Mouse (Mus musculus) embryonic fibroblast, embryonic 13.5 days (primary cell): ENCODE measurements around the gene 4930452B06Rik. TPM values are rescaled to one million over a fixed set of nuclear protein-coding genes. Genes with fewer than 3 reads are reported as not detected.

Experiments used
- H3K27ac ChIP-seq: 2 replicates; pipeline ENCODE4 v1.5.1; 2012; ENCODE audit warnings: low read length, control low read depth, inconsistent platforms; ENCODE audit not compliant: insufficient read depth
- H3K4me1 ChIP-seq: 2 replicates; pipeline ENCODE4 v1.6.1; 2011; ENCODE audit warnings: low read length; ENCODE audit not compliant: control insufficient read depth, insufficient read depth
- H3K4me3 ChIP-seq: 2 replicates; pipeline ENCODE4 v1.5.1; 2011; ENCODE audit warnings: mild to moderate bottlenecking, control low read depth, low read length; ENCODE audit not compliant: insufficient read depth
- CTCF ChIP-seq: IDR thresholded peaks from 2 replicates; pipeline ENCODE4 v1.5.1; 2011; ENCODE audit warnings: mild to moderate bottlenecking, control low read depth, low read length, moderate library complexity, borderline replicate concordance; ENCODE audit not compliant: insufficient read depth
- POLR2A ChIP-seq: IDR thresholded peaks from 2 replicates; pipeline ENCODE4 v1.6.1; 2011; ENCODE audit warnings: low read depth, mild to moderate bottlenecking, control low read depth, low read length, moderate library complexity
- polyA plus RNA-seq: library from polyadenylated mRNA; stranded (reverse); fragments of >200 nt; gene quantifications from 2 replicates; pipeline ENCODE4 v1.2.4, GENCODE M21; 2011; ENCODE audit warnings: low read depth; ENCODE audit not compliant: missing spikeins, insufficient read length

The 4930452B06Rik gene
- 4.2 and 4.6 TPM in 2 replicates for polyA plus RNA-seq

- H3K4me1 ChIP-seq: no peaks in the 10 kb centered on the region
- H3K4me3 ChIP-seq: peak within 1 kb of the TSS; percentile 51
- no peak within 1 kb of the TSS for H3K27ac ChIP-seq
- TF ChIP-seq CTCF (no peak), POLR2A (peak; percentile 41; the same call in 1 of the 2 replicates)
Observed at GRCm38 (mm10) chr14:8665636-8666411, at the start of gene 4930452B06Rik. TSS of gene 4930452B06Rik (minus strand) at chr14:8666240.

- no peaks in the 10 kb centered on the region for H3K4me1 ChIP-seq
- no peak for TF ChIP-seq CTCF
- TF ChIP-seq POLR2A: no peak
- H3K4me3 ChIP-seq: no peak overlapping the region
- no peak overlapping the region for H3K27ac ChIP-seq
Observed at GRCm38 (mm10) chr14:8712674-8713073, 46.6 kb upstream of the 4930452B06Rik start.

GRCm38 (mm10) chr14:8689451-8689850, 23.4 kb upstream of the 4930452B06Rik start:
- Histone ChIP-seq H3K27ac (no peak overlapping the region), H3K4me1 (no peaks in the 10 kb centered on the region), H3K4me3 (no peak overlapping the region)
- no peak for TF ChIP-seq CTCF
- no peak for TF ChIP-seq POLR2A

- TF ChIP-seq CTCF (no peak), POLR2A (no peak)
- Histone ChIP-seq H3K4me1 (no peaks in the 10 kb centered on the region), H3K27ac (no peak overlapping the region), H3K4me3 (no peak overlapping the region)
Observed at GRCm38 (mm10) chr14:8688462-8688861, 22.4 kb upstream of the 4930452B06Rik start.

- no peaks in the 10 kb centered on the region for H3K4me1 ChIP-seq
- H3K4me3 ChIP-seq: no peak overlapping the region
- no peak overlapping the region for H3K27ac ChIP-seq
- no peak for TF ChIP-seq CTCF
Observed at GRCm38 (mm10) chr14:8686185-8686584, 20.1 kb upstream of the 4930452B06Rik start.

GRCm38 (mm10) chr14:8679896-8680295, 13.9 kb upstream of the 4930452B06Rik start:
- no peaks in the 10 kb centered on the region for H3K4me1 ChIP-seq
- TF ChIP-seq POLR2A (no peak), CTCF (no peak)
- no peak overlapping the region for H3K4me3 ChIP-seq
- H3K27ac ChIP-seq: no peak overlapping the region

- TF ChIP-seq POLR2A (no peak), CTCF (no peak)
- H3K4me1 ChIP-seq: no peaks in the 10 kb centered on the region
- no peak overlapping the region for H3K27ac ChIP-seq
- no peak overlapping the region for H3K4me3 ChIP-seq
Observed at GRCm38 (mm10) chr14:8660359-8660758, 5.7 kb downstream of the 4930452B06Rik start.

- TF ChIP-seq POLR2A: no peak
- TF ChIP-seq CTCF: no peak
- Histone ChIP-seq H3K4me3 (no peak overlapping the region), H3K27ac (no peak overlapping the region), H3K4me1 (no peaks in the 10 kb centered on the region)
Observed at GRCm38 (mm10) chr14:8641650-8642279, 24.3 kb downstream of the 4930452B06Rik start.

- H3K27ac ChIP-seq: no peak overlapping the region
- no peak overlapping the region for H3K4me3 ChIP-seq
- TF ChIP-seq POLR2A (no peak), CTCF (no peak)
- H3K4me1 ChIP-seq: no peaks in the 10 kb centered on the region
Observed at GRCm38 (mm10) chr14:8632211-8632610, 33.8 kb downstream of the 4930452B06Rik start.

- Histone ChIP-seq H3K4me3 (no peak overlapping the region), H3K4me1 (no peaks in the 10 kb centered on the region), H3K27ac (no peak overlapping the region)
- TF ChIP-seq POLR2A (no peak), CTCF (no peak)
Observed at GRCm38 (mm10) chr14:8628406-8628805, 37.6 kb downstream of the 4930452B06Rik start.
